Mouse (Mus musculus) thymus, adult 2 months (tissue): ENCODE data around the gene Thoc5.

Experiments
- CTCF ChIP-seq: fragments of 200-500 bp; IDR thresholded peaks from 2 replicates; pipeline ENCODE4 v1.5.1; 2012; ENCODE audit warnings: mild to moderate bottlenecking, control low read depth, low read length, moderate library complexity, borderline replicate concordance; ENCODE audit not compliant: control insufficient read depth, poor library complexity, insufficient read depth; ENCODE audit errors: extremely low read depth
- POLR2A ChIP-seq: fragments of 200-500 bp; IDR thresholded peaks from 2 replicates; pipeline ENCODE4 v1.6.1; 2012; ENCODE audit warnings: mild to moderate bottlenecking, low read length, control low read depth, moderate library complexity; ENCODE audit not compliant: control insufficient read depth, poor library complexity, insufficient read depth; ENCODE audit errors: extremely low read depth

GRCm38 (mm10) chr11:4974376-4975122 is 79.4 kb downstream of the Thoc5 start:
- TF ChIP-seq CTCF, result no peak
- TF ChIP-seq POLR2A, result no peak
